Mouse (Mus musculus) T-helper 2 cell (primary cell): Measurements from ENCODE around the gene Abhd8.
"Not testable (repeated sequence)": the region's sequence is repeated elsewhere in the genome, so short reads cannot be mapped to it uniquely, and the experiment has no call there.

Experiments used
- in situ Hi-C: fragments of 300-600 bp; cut with MboI, MseI; formaldehyde crosslinking; loops from one replicate; pipeline ENCODE4 v1.15.1; 2025; ENCODE audit warnings: high pct_unique_total_duplicates

Abhd8 gene

DNA sequence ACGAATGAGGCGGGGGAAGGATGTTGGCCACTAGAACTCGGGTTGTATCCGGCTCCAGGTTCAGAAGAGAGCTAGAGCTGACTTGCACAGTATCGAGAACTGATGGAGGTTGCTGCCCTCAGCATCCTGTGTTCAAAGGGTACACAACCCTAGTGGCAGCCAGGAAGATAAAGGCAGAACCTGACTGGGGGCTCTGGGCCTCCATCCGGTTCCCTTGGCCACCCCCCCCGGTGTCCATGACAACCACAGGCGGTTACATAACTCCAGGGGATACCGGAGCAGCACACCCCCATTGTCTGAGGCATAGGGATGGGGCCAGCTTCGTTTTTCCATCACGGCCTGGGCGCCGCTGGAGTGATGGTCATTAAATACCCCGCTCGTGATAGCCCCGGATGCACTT lies 669 bp downstream of the Abhd8 start:
- in situ Hi-C loops = loop anchor here (5.0 to 25.0 kb wide), 3 partner anchors 90 to 1100 kb away; partner anchors contain the start of genes Comp, Ocel1, Rpl18a and Slc5a5

DNA sequence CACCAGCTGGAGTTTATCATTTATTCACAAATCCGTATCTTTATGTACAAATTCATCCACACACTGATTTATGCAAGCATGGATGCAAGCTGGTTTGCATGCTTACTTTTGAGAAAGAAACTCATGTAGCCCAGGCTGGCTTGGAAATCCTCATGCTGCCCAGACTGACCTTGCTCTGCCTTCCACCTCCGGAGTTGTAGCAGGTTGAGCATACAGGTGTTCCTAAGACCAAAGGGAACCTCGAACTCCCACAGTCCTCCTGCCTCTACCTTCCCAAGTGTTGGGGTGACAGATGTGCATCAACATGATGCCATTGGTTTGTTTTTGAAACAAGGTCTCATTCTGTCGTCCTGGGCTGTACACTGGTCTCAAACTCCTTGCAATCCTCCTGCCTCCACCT lies 1.3 kb downstream of the Abhd8 start:
- in situ Hi-C loops = loop anchor here (5.0 to 25.0 kb wide), 3 partner anchors 90 to 1100 kb away; partner anchors contain the start of genes Comp, Ocel1, Rpl18a and Slc5a5

DNA sequence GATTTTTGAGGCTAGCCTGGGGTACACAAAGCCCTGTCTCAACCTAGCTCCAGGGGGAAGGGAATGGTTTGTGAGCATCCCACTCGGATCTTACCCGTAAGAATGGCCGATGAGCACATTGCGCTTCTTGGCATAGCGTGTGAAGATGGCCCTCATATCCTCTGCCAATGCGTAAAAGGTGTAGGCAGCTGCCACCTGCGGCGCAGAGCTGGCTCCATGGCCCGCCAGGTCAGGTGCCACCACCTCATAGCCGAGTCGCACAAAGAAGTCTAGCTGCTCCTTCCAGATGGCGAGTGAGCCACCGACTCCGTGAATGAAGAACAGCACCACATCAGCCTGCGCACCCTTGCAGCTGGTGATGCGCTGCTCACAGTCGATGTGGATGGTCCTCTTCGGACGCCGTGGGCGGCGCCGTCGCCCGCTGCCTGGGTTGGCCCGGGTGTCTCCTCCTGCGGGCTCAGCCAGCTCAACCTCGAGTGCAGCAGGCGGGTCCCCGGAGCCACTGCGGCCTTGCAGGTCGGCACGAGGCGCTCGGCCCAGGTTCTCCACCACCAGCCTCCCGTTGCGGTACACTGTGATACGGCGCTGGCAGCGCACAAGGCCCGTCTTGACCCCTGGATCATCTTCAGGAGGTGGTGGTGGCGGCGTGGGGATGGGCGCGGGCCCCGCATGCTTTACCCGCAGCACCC lies 2.2 kb downstream of the Abhd8 start:
- in situ Hi-C loops = loop anchor here (5.0 to 25.0 kb wide), 3 partner anchors 89 to 1099 kb away; partner anchors contain the start of genes Comp, Ocel1, Rpl18a and Slc5a5

DNA sequence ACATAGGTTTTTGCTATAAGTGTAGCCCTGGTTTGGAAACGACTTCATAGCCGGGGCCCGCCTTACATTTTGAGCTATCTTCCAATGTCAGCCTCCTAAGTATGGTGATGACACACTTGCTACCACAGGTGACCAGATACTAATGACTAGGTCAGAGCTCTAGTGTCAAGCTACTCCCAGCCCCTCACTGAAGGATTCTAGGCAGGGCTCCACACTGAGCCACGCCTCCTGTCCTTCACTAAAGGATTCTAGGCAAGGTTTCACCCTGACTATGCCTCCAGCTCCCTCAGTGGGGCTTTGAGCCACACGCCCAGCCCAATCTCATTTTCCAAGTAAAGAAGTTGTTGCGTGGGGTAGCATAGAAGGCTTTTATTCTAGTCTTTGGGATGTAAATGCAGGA lies 2.7 kb downstream of the Abhd8 start:
- in situ Hi-C loops = loop anchor here (5.0 to 25.0 kb wide), 3 partner anchors 88 to 1098 kb away; partner anchors contain the start of genes Comp, Ocel1, Rpl18a and Slc5a5

DNA sequence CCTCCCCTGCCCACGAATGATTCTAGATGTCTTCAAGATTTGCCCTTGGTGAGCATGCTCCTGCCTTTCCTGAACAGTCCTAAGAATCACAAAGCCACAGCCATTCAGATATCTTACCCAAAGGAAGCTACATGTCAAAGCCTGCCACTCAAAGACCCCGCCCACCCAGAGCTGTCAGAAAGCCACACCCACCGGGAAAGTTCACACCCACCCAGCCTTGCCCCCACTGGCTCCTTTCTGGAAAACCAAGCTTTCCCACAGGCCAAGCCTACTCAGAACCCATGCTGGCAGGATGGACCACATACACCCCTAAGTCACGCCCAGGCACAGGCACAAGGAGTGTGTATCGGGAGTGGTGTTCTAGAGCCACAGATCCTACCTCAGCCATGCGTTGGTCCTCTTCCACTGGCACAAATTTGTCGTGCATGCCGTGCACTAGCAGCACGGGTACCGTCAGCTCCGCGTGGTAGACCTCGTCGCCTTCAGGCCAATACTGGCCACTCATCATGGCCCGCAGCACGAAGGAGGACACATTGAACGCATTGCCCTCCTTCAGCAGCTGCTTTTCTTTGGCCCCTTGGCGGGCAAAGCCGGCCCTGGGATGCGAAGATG lies 5.7 kb downstream of the Abhd8 start:
- in situ Hi-C loops = loop anchor here (25.0 kb wide), 1 partner anchor 1095 kb away; the partner anchor contains the start of genes Comp and Upf1

DNA sequence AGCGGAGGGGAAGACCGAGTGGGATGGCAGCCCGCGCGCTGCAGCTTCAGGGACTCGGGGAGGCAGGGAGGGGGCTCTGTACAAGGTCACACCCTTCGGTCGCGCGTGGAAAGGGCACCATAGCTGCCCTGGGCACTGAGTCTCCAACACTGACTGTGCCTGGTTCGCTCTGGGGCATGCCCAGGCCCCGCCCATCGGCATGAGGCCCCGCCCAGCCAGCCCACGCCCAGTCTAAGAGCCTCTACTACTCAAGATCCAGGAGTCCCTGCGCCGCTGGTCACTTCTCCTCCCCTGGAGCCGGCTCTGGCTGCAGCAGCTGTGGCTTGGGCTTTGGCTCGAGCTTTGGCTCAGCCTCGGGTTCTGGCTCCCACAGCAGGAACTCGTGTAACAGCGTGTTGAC lies 6.5 kb downstream of the Abhd8 start:
- in situ Hi-C loops = loop anchor here (25.0 kb wide), 1 partner anchor 1095 kb away; the partner anchor contains the start of genes Comp and Upf1

DNA sequence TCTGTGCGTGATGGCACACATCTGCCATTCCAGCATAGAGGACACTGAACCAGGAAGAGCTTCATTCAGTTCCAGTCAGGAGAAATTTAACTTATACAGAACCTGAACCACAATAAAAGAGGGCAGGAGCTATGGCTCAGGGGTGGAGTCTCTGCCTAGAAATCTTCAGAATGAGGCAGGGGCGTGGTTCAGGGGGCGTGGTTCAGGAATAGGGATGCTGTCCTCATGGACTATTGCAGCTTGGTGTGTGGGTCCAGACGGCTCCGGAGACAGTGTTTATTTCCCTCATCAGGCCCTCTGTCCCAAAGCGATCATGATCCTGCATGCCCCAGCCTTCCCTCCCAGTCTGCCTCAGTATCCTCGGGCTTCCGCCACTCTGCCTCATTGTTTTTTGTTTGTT lies 8.8 kb downstream of the Abhd8 start:
- in situ Hi-C loops = loop anchor here (25.0 kb wide), 1 partner anchor 1092 kb away; the partner anchor contains the start of genes Comp and Upf1

DNA sequence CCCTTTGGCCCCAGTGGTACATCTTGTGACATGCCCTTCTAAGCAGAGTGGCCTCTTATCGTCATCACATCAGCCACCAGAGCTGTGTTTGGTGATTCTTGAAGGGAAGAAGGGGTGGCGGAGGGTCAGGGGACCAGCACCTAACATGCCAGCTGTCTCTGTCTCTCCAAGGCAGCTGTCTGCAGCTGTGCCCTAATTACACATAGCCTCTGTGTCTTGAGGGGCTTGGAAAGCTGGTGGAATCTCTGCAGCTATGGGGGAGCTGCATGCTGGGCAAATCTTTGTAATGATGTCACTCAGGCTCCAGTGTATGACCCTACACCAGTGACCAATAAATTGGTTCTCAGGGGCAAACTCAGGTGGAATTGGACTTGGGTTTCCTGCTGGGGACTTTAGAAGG lies 10.8 kb downstream of the Abhd8 start:
- in situ Hi-C loops = loop anchor here (25.0 kb wide), 1 partner anchor 1090 kb away; the partner anchor contains the start of genes Comp and Upf1

DNA sequence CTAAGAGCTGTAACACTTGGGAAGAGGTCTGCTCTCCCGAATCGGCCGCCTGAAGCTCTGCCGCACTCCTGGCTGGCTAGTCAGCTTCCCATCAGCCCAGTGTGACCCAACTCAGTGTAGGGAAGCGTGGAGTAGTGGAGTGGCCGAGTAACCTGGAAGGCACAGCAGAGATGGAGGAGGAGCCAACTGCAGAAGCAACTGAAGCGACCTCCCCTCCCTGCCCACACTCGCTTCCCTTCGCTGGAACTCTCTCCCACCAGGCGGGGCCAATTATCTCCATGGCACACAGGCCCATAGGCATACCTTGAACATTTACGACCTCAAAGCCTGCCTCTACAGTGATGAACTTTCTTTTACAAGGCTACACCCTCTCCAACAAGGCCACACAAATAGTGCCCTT lies 11.7 kb downstream of the Abhd8 start:
- in situ Hi-C loops = loop anchor here (25.0 kb wide), 1 partner anchor 1089 kb away; the partner anchor contains the start of genes Comp and Upf1

DNA sequence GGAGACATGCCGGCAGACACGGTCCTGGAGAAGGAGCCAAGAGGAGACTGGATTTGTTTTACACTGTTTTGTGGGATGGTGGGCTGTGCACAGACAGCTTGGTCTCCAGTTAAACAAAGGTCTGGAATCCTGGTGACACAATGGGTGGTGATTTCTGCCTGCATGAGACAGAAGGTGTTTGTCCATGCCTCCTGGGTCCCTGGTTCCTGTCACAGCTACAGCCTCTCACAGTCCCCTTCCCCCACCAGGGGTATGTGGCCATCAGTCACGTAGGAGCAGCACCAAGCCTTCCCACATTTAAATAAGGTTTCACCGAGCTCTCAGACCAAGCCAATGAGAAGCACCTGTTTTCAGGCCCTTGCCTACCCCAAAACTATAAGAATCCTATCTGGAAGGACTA lies 12.1 kb downstream of the Abhd8 start:
- in situ Hi-C loops = loop anchor here (25.0 kb wide), 1 partner anchor 1089 kb away; the partner anchor contains the start of genes Comp and Upf1

DNA sequence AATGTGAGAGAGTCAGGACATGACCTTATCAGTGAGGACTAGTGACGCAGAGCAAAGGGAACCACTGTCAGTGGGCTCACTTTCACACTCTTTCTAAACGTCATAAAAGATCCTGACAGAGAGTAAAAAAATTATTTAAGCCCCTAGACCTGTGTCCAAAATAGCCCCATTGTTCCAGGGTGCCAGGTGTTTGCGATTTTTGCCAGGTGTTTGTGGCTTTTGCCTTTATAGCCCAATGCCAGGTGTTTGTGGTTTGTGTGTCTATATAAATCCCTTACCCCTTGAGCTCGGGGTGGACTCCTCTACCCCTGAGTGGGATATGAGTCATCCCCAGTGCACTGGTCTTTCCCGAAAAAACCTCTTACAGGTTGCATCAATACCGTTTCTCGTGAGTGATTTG lies 18.4 kb downstream of the Abhd8 start:
- in situ Hi-C loops = no loop called here

DNA sequence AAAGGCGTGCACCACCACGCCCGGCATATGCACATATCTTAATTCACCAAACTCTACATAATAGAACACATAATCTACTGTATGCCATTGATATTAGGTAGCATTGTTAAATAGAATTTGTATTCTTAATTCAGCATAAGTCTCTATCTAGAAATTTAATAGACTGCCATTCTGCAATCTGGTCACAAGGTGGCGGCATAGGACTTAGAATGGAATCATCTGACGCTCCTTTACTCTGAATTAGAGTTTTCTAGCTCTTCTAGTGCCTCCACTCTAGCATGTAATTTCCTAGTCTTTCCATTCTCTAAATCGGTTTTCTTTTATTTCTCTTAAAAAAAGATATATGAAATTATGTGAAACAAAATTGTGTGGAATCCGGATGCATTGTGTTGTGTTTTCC lies 22.1 kb downstream of the Abhd8 start:
- in situ Hi-C loops = loop anchor here (5.0 kb wide), 1 partner anchor 81 kb away; no protein-coding TSS in a partner anchor

DNA sequence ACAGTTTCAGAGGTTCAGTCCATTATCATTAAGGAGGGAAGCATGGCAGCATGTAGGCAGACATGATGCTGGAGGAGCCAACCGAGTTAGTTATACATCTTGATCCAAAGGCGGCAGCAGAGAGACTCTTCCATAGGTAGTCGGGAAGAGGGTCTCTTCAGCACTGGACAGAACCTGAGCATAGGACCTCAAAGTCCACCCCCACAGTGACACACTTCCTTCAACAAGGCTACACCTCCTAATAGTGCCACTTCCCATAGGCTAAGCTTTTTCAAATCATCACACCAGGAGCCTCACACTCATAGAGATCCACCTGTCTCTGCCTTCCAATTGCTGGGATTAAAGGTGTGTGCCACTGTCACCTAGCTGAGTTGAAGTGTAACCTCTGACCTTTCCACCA lies 26.4 kb downstream of the Abhd8 start:
- in situ Hi-C loops = no loop called here

DNA sequence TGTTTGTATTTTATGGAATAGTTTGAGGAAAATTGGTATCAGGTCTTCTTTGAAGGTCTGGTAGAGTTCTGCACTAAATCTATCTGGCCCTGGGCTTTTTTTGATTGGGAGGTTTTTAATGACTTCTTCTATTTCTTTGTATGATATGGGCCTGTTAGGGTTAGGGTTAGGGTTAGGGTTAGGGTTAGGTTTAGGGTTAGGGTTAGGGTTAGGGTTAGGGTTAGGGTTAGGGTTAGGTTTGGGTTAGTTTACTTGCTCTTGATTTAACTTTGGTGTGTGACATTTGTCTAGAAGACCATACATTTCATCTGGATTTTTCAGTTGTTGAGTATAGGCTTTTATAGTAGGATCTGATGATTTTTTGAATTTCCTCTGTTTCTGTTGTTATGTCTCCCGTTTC lies 30.5 kb downstream of the Abhd8 start:
- in situ Hi-C loops = not testable (repeated sequence)

DNA sequence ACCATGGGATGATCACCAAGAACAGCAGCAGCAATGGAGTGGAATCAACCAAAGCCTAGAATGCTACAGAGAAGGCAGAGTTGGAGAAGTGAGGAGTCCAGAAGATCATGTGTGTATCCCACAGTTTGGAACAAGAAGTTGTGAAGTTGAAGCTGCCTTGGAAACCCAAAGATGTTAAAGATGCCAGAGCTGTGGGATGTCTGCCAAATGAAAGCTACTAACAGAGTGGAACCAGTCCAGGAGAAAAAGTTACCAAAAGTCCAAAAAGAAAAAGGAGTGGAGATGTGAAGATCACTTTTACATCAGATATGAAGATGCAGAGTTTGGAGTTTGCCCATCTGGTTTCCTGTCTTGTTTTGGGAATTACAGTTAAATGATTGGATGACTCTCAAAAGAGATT lies 41.3 kb downstream of the Abhd8 start:
- in situ Hi-C loops = no loop called here

DNA sequence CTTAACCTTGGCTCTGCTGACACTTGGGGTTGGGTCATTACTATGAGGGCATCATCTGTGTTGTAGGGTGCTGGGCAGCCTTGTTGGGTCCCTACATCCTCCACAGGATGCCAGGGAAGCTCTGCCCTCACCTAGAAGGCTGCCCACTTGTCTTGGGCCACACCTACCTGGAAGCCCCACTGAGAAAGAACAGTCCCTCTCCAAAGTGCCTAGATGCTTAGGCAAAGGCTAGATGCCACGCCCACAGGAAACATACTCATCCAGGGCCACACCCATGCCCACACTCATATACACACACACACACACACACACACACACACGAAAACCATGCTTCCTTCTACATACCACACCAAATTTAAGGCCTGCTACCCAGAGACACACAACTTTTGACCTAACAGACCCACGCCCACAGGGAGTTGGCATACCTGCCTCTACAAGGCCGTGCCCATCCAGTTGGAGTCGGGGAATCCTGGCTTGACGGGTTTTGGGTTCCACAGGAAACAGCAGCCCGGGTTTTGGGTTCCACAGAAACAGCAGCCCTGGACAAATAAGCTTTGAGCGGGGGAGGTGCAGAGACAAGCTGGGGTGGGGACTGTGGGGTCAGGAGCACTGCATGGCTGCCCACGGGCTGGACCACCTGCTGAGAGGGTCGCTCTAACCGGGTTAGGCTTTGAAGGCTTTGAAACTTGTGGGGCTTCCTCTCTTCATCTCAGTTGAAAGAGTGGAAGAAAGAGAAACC lies 51.8 kb downstream of the Abhd8 start:
- in situ Hi-C loops = loop anchor here (5.0 kb wide), 1 partner anchor 1116 kb away; no protein-coding TSS in a partner anchor

DNA sequence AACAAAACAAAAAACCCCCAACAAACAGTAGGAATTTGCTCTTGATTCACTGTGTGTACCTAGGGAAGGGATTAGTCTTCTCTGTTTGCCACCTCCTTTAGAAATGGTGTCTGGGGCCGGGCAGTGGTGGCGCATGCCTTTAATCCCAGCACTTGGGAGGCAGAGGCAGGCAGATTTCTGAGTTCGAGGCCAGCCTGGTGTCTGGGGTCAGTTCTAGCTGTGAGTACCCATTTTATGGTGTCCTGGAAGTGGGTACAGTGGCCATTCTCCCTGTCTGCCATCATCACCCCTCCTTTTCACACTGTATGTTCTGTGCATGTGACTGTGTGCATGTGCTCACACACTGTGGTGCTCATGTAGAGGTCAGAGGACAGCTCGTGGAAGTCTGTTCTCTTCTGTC lies 55.2 kb downstream of the Abhd8 start:
- in situ Hi-C loops = no loop called here

DNA sequence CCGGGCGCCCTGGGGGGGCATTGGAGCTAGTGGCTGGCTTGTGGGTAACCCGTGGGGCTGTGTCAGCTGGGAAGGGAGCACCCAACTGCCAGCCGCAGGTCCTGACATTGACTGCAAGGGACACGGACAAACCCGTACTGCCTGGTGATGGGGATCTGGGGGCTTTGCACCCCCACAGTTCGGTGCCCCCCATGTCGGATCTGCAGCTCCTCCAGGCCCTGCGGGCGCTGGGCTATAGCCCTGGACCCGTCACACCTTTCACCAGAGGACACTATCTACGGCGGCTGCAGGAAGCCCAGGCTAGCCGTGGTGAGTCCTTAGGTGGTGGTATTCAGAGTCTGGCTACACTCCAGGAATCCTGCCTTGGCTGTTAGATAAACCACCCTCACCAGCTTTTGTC lies 56.0 kb downstream of the Abhd8 start:
- in situ Hi-C loops = no loop called here
